Mouse (Mus musculus) embryonic facial prominence, embryonic 13.5 days (tissue): ENCODE data around the gene Zfp963. TPM values are rescaled to one million over a fixed set of nuclear protein-coding genes. Genes with fewer than 3 reads are reported as not detected.

ENCODE experiments used
- ATAC-seq: fragments of 200-750 bp; cut with Nextera tagmentation; 2 replicates; pipeline ENCODE4 v1.8.0; 2017; ENCODE audit warnings: low read depth; ENCODE audit not compliant: insufficient number of reproducible peaks, insufficient read depth, low FRiP score, low TSS enrichment
- H3K27ac ChIP-seq: fragments of 300-500 bp; sonication (generic); 2 replicates; pipeline ENCODE4 v1.5.1; 2015; ENCODE audit warnings: moderate library complexity, mild to moderate bottlenecking, inconsistent platforms
- H3K27me3 ChIP-seq: fragments of 300-500 bp; sonication (generic); 2 replicates; pipeline ENCODE4 v1.6.1; 2015; ENCODE audit warnings: mild to moderate bottlenecking, inconsistent platforms
- H3K36me3 ChIP-seq: fragments of 300-500 bp; sonication (generic); 2 replicates; pipeline ENCODE4 v1.6.1; 2015; ENCODE audit warnings: mild to moderate bottlenecking, inconsistent platforms
- H3K4me1 ChIP-seq: fragments of 300-500 bp; sonication (generic); 2 replicates; pipeline ENCODE4 v1.6.1; 2015; ENCODE audit warnings: inconsistent platforms
- H3K4me2 ChIP-seq: fragments of 300-500 bp; sonication (generic); 2 replicates; pipeline ENCODE4 v1.6.1; 2015; ENCODE audit warnings: moderate library complexity, mild to moderate bottlenecking, inconsistent platforms
- H3K4me3 ChIP-seq: fragments of 300-500 bp; sonication (generic); 2 replicates; pipeline ENCODE4 v1.5.1; 2015; ENCODE audit warnings: mild to moderate bottlenecking, inconsistent platforms
- H3K9ac ChIP-seq: fragments of 300-500 bp; sonication (generic); 2 replicates; pipeline ENCODE4 v1.6.1; 2015; ENCODE audit warnings: mild to moderate bottlenecking, inconsistent platforms
- H3K9me3 ChIP-seq: fragments of 300-500 bp; sonication (generic); 2 replicates; pipeline ENCODE4 v1.6.1; 2016; ENCODE audit warnings: inconsistent platforms
- WGBS: fragments of 180-500 bp; shearing (Covaris S2); methylation state at CpG from one replicate; pipeline ENCODE4 v1.1.7; 2015; ENCODE audit warnings: mixed read lengths; 5-methylcytosine and 5-hydroxymethylcytosine counted together
- polyA plus RNA-seq: library from polyadenylated mRNA; unstranded; fragments of >200 nt; fragmentation: Nextera tagmentation; extraction: Ambion mirVana; gene quantifications from 2 replicates; pipeline ENCODE4 v1.2.1, GENCODE M21; 2015

Gene Zfp963
- polyA plus RNA-seq, 1 experiment from 2014 or later: 6.9 TPM

- Histone ChIP-seq H3K9me3 (no peaks in the 10 kb centered on the region), H3K4me3 (no peak overlapping the region), H3K4me1 (peaks cover 23% of the 10 kb centered on the region), H3K27me3 (no peaks in the 10 kb centered on the region), H3K27ac (no peak overlapping the region), H3K9ac (no peak overlapping the region), H3K4me2 (no peak overlapping the region), H3K36me3 (peaks cover 14% of the 10 kb centered on the region)
- 86% methylated on average over 5 of the region's 5 CpGs for WGBS
- no peak for ATAC-seq
These were observed 39.3 kb upstream of the Zfp963 start for GRCm38 (mm10) chr8:69789105-69789504.

- Histone ChIP-seq H3K4me1 (peaks cover 12% of the 10 kb centered on the region), H3K4me3 (no peak overlapping the region), H3K9me3 (no peaks in the 10 kb centered on the region), H3K27me3 (no peaks in the 10 kb centered on the region), H3K9ac (no peak overlapping the region), H3K4me2 (no peak overlapping the region), H3K27ac (no peak overlapping the region), H3K36me3 (0 out of 2 replicates have a peak, but pooled peaks cover 5% of the 10 kb centered on the region)
- no peak for ATAC-seq
- WGBS: 80% methylated on average over 9 of the region's 12 CpGs
These were observed 27.3 kb upstream of the Zfp963 start for GRCm38 (mm10) chr8:69777111-69777510.

- Histone ChIP-seq H3K9me3 (no peaks in the 10 kb centered on the region), H3K36me3 (0 out of 2 replicates have a peak, but pooled peaks cover 12% of the 10 kb centered on the region), H3K4me1 (peaks cover 18% of the 10 kb centered on the region), H3K27me3 (no peaks in the 10 kb centered on the region), H3K9ac (peak overlapping the region; percentile 97; the same call in 1 of the 2 replicates), H3K4me3 (peak overlapping the region; percentile 78), H3K27ac (peak overlapping the region; percentile 100), H3K4me2 (peak overlapping the region; percentile 53)
- 47% methylated on average over 2 of the region's 2 CpGs for WGBS
- no peak for ATAC-seq
These were observed 25.4 kb upstream of the Zfp963 start for GRCm38 (mm10) chr8:69775149-69775534.

- Histone ChIP-seq H3K4me1 (peaks cover 18% of the 10 kb centered on the region), H3K27me3 (no peaks in the 10 kb centered on the region), H3K9me3 (no peaks in the 10 kb centered on the region), H3K36me3 (peaks cover 17% of the 10 kb centered on the region; the same call in 1 of the 2 replicates), H3K27ac (peak within 1 kb of the TSS; percentile 100), H3K4me3 (peak within 1 kb of the TSS; percentile 78), H3K9ac (peak within 1 kb of the TSS; percentile 97), H3K4me2 (peak within 1 kb of the TSS; percentile 72)
- under 1% methylated on average over 41 of the region's 41 CpGs for WGBS
- ATAC-seq: peak; percentile 98
These were observed 24.9 kb upstream of the Zfp963 start, which contains the start of gene Gm20422 for GRCm38 (mm10) chr8:69774503-69775148. TSS of gene Gm20422 (minus strand) at chr8:69774886.

- WGBS: 85% methylated on average over 2 of the region's 2 CpGs
- Histone ChIP-seq H3K27ac (0 out of 2 replicates have a peak overlapping the region, but pooled peaks have one; percentile 30), H3K4me3 (no peak overlapping the region), H3K27me3 (no peaks in the 10 kb centered on the region), H3K36me3 (peaks cover 41% of the 10 kb centered on the region), H3K4me1 (peaks cover 18% of the 10 kb centered on the region), H3K9me3 (peaks cover 2% of the 10 kb centered on the region; the same call in 1 of the 2 replicates), H3K9ac (no peak overlapping the region), H3K4me2 (peak overlapping the region; percentile 21)
- ATAC-seq: no peak
These were observed 22.3 kb upstream of the Zfp963 start for GRCm38 (mm10) chr8:69772106-69772505.

GRCm38 (mm10) chr8:69771221-69771620 lies 21.5 kb upstream of the Zfp963 start:
- peaks cover 50% of the 10 kb centered on the region for H3K36me3 ChIP-seq
- H3K9me3 ChIP-seq: peaks cover 5% of the 10 kb centered on the region
- H3K9ac ChIP-seq: no peak overlapping the region
- no peak overlapping the region for H3K4me2 ChIP-seq
- H3K27ac ChIP-seq: no peak overlapping the region
- no peaks in the 10 kb centered on the region for H3K27me3 ChIP-seq
- peaks cover 18% of the 10 kb centered on the region for H3K4me1 ChIP-seq
- ATAC-seq: no peak
- no peak overlapping the region for H3K4me3 ChIP-seq
- WGBS: 83% methylated on average over 9 of the region's 9 CpGs

- H3K36me3 ChIP-seq: peaks cover 72% of the 10 kb centered on the region
- H3K4me2 ChIP-seq: no peak overlapping the region
- H3K4me1 ChIP-seq: no peaks in the 10 kb centered on the region
- WGBS: 88% methylated on average over 4 of the region's 4 CpGs
- no peak overlapping the region for H3K4me3 ChIP-seq
- peaks cover 6% of the 10 kb centered on the region; the same call in 1 of the 2 replicates for H3K9me3 ChIP-seq
- no peaks in the 10 kb centered on the region for H3K27me3 ChIP-seq
- no peak overlapping the region for H3K9ac ChIP-seq
- ATAC-seq: no peak
- H3K27ac ChIP-seq: no peak overlapping the region
These were observed 12.2 kb upstream of the Zfp963 start for GRCm38 (mm10) chr8:69761814-69762445.

- Histone ChIP-seq H3K36me3 (peaks cover 53% of the 10 kb centered on the region), H3K4me3 (no peak overlapping the region), H3K4me2 (no peak overlapping the region), H3K4me1 (no peaks in the 10 kb centered on the region), H3K27me3 (no peaks in the 10 kb centered on the region), H3K27ac (no peak overlapping the region), H3K9me3 (no peaks in the 10 kb centered on the region), H3K9ac (no peak overlapping the region)
- no peak for ATAC-seq
- WGBS: 90% methylated on average over 5 of the region's 5 CpGs
These were observed 8.5 kb upstream of the Zfp963 start for GRCm38 (mm10) chr8:69758316-69758715.

- no peak overlapping the region for H3K9ac ChIP-seq
- no peaks in the 10 kb centered on the region for H3K9me3 ChIP-seq
- ATAC-seq: no peak
- H3K27me3 ChIP-seq: no peaks in the 10 kb centered on the region
- H3K36me3 ChIP-seq: peaks cover 26% of the 10 kb centered on the region
- H3K27ac ChIP-seq: no peak overlapping the region
- H3K4me1 ChIP-seq: 0 out of 2 replicates have a peak, but pooled peaks cover 5% of the 10 kb centered on the region
- H3K4me3 ChIP-seq: no peak overlapping the region
- WGBS: 92% methylated on average over 2 of the region's 2 CpGs
- H3K4me2 ChIP-seq: no peak overlapping the region
These were observed 2.7 kb upstream of the Zfp963 start for GRCm38 (mm10) chr8:69752437-69752836.

GRCm38 (mm10) chr8:69741231-69741630 lies 8.5 kb downstream of the Zfp963 start:
- Histone ChIP-seq H3K4me1 (no peaks in the 10 kb centered on the region), H3K4me3 (no peak overlapping the region), H3K9me3 (no peaks in the 10 kb centered on the region), H3K4me2 (no peak overlapping the region), H3K9ac (no peak overlapping the region), H3K36me3 (peaks cover 20% of the 10 kb centered on the region), H3K27me3 (no peaks in the 10 kb centered on the region), H3K27ac (no peak overlapping the region)
- WGBS: 80% methylated on average over 2 of the region's 2 CpGs
- ATAC-seq: no peak

GRCm38 (mm10) chr8:69740763-69741162 lies 9.0 kb downstream of the Zfp963 start:
- H3K4me2 ChIP-seq: no peak overlapping the region
- no peak for ATAC-seq
- no peak overlapping the region for H3K27ac ChIP-seq
- H3K4me1 ChIP-seq: no peaks in the 10 kb centered on the region
- no peaks in the 10 kb centered on the region for H3K27me3 ChIP-seq
- 87% methylated on average over 6 of the region's 6 CpGs for WGBS
- H3K4me3 ChIP-seq: no peak overlapping the region
- no peaks in the 10 kb centered on the region for H3K9me3 ChIP-seq
- no peak overlapping the region for H3K9ac ChIP-seq
- H3K36me3 ChIP-seq: peaks cover 20% of the 10 kb centered on the region

- Histone ChIP-seq H3K4me1 (no peaks in the 10 kb centered on the region), H3K36me3 (no peaks in the 10 kb centered on the region), H3K27me3 (no peaks in the 10 kb centered on the region), H3K4me3 (no peak overlapping the region), H3K4me2 (no peak overlapping the region), H3K9ac (no peak overlapping the region), H3K9me3 (no peaks in the 10 kb centered on the region), H3K27ac (no peak overlapping the region)
- WGBS: 85% methylated on average over 1 of the region's 1 CpGs
- ATAC-seq: no peak
These were observed 14.3 kb downstream of the Zfp963 start for GRCm38 (mm10) chr8:69735495-69735894.
